Mouse (Mus musculus) gastrocnemius, postnatal 14 days (tissue): ENCODE data around the gene Upf3a. TPM values are rescaled to one million over a fixed set of nuclear protein-coding genes. Genes with fewer than 3 reads are reported as not detected.
"Not testable (repeated sequence)": the region's sequence is repeated elsewhere in the genome, so short reads cannot be mapped to it uniquely, and the experiment has no call there.

ENCODE experiments used
- DNase-seq: peaks from one replicate; pipeline ENCODE4 v3.0.0; 2021; ENCODE audit warnings: mixed read lengths
- intact Hi-C: fragments of 180-260 bp; cut with DNase I; formaldehyde crosslinking; loops from one replicate; pipeline ENCODE4 v1.15.1; 2025; ENCODE audit warnings: low total_unique reads
- long read RNA-seq, 2 experiments: library from polyadenylated mRNA; stranded (forward); transcript quantifications; one replicate each; pipeline ENCODE4 v2.0.0; 2021
- total RNA-seq, 2 experiments: library from RNA; stranded (reverse); gene quantifications; 2 replicates each; pipeline ENCODE4 v1.2.3; 2021

The Upf3a gene
- 10 to 100 TPM; 11.2 to 11.5 TPM for total RNA-seq
- long read RNA-seq, experiment 1, transcript Upf3a-201 (9 exons, 2,057 nt) = major isoform, 17 of 20 reads
- long read RNA-seq, experiment 1, partial matches to known transcripts = 0 of 20 reads
- long read RNA-seq, experiment 1, other reads (novel, unspliced or antisense) = 2 of 20 reads
- long read RNA-seq, experiment 2, transcript Upf3a-201 (9 exons, 2,057 nt) = major isoform, 27 of 35 reads
- long read RNA-seq, experiment 2, partial matches to known transcripts = 1 of 35 reads
- long read RNA-seq, experiment 2, other reads (novel, unspliced or antisense) = 3 of 35 reads

DNA sequence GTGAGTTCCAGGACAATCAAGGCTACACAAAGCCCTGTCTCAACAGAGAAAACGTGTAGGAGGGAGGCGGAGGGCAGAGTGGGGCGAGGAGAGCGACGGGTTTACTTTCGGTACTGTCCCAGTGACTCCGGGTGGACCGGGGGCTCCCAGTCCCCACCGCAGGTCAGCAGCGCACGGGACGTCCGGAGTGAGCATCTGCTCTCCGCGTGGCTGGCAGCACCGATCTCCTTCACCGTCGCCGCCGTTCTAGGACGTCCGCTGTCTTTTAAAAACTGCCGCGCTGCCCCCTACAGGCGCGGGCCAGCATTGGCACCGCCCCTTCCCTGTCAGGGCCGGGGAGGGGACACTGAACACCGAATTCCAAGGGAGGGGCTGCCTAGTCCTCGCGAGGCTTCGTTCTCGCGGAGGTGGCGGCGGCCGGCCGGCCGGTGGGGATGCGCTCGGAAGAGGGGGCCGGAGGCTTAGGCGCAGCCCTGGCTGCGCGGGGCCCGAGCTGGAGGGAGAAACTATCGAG, at the start of gene Upf3a:
Upf3a (plus strand) TSS at position 366 of the 514 bp plus-strand sequence.
- peak; percentile 92 for DNase-seq
- intact Hi-C loops = no loop called here

DNA sequence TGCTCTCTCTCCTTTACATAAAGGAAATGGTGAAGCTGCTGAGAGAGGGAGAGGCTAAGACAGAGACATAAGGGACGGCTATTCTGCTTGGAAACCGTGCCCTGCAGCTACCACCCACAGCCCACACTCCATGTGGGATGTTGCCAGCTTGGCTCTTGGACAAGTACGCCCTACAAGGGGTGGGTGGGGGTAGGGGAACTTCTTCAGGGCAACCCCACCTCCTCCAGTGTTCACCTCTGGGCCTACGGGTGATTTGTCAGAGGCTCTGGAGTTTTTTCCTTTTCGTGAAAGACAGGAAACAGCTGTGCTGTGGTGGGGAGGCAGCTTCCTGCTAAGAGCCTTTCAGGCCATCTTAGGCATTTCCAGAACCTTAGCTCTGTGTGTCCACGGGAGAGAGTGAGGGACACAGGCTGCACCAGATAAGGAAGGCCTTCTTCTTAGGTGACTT, 45.1 kb upstream of the Upf3a start:
- intact Hi-C loops = no loop called here
- no peak for DNase-seq

DNA sequence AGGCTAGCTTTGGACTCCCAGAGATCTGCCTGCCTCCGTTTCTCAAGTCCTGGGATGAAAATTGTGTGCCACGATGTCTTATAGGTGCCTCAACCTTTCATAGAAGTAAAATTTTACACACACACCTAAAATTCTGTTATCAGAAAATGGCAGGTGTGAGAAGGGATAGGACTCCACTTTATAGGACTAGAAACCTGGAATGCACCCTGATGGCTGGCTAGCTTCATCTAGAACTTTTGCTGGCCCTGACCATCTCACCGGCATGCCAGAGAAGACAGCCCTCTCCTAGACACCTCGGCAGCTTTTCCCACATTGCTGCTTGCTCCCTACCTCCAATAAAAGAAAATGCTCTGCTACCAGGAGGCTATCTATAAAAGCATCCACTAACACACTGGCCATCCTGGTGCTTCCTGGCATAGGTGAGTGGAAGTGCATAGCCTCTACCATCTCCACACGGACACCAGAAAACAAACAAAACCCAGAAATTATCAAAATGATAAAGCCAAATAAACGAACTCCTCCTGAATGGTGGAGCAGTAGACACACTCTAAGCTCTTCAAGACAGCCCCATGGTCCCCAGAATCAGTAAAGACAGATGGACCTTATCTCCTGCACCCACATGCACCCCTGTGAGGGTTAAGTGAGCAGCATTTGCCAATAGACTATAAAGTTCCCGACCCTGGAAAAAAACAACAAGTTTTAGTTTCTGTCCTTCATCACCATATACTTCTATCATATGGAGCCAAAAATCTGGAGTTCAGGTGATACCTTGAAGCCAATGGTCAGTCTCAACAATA, 44.4 kb upstream of the Upf3a start:
- no peak for DNase-seq
- intact Hi-C loops = no loop called here

DNA sequence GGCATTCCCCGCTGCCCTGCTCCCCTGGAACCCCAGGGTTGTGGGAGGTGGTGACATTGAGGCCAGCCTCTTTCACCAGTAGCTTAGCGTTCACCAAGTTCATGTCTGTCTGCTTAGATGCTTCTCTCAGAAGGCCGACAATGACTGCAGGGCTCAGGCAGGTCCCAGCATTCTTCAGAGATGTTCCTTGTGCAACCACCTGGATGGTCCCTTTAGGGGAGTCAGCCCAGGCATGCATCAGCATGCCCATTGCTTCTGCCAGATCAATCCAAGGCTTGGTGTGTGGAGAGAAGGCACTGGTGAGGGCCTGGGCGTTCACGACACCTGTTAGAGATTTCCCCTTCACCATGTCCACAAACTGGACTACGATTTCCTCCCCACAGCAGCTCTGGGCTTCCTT, 39.2 kb upstream of the Upf3a start:
- DNase-seq, intact Hi-C loops: not testable (repeated sequence)

DNA sequence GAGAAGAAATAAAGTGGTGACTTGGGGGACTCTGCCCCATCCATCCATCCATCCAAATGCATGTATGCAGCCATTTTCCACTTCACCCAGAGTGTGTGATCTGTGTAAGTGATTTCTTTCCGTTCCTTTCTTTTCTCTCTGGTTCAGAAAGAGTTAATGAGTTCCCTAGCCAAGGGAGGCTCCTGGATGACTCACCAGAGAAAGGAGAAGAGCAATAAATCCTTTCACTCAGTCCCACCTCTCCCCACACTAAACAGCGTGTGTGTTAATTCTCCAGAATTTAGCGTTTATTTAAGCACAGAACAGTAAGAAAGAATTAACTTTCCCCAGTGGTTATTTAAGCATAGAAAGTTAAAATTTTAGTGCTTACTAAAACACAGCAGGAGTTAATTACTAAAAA, 37.8 kb upstream of the Upf3a start:
- no peak for DNase-seq
- intact Hi-C loops = no loop called here

DNA sequence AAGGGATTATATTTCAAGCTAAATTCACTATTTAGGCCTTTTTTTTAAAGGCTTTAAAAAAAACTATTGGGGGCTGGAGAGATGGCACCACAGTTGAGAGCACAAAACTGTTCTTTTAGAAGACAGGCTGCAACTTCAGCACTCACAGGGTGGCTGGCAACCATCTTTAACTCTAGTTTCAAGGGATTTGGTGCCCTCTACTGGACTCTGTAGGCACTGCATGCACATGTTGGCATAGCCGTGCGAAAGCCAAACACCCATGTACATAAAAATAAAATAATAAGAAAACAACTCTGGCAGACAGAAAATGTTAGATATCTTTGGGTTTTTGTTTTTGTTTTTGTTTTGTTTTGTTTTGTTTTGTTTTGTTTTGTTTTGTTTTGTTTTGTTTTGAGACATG, 31.7 kb upstream of the Upf3a start:
- peak; percentile 79 for DNase-seq
- intact Hi-C loops = no loop called here

DNA sequence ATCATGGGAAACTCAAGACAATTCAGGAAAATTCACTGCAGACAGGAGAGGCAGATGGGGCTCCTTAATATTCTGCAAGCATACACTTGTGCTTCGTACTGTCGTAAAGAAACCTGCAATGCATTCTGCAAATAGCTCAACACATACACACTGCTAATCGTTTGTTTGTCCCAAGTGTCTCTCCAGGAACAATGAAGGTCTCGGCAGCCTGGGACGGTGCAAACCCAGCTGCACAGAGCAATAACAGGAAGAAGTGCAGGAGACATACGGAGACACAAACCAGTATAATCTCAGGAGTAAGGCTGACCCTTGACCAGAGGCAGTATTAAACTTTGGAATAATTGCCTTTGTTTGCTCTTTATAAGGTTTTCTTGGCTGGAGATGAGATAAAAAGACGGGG, 28.9 kb upstream of the Upf3a start:
- intact Hi-C loops = no loop called here

DNA sequence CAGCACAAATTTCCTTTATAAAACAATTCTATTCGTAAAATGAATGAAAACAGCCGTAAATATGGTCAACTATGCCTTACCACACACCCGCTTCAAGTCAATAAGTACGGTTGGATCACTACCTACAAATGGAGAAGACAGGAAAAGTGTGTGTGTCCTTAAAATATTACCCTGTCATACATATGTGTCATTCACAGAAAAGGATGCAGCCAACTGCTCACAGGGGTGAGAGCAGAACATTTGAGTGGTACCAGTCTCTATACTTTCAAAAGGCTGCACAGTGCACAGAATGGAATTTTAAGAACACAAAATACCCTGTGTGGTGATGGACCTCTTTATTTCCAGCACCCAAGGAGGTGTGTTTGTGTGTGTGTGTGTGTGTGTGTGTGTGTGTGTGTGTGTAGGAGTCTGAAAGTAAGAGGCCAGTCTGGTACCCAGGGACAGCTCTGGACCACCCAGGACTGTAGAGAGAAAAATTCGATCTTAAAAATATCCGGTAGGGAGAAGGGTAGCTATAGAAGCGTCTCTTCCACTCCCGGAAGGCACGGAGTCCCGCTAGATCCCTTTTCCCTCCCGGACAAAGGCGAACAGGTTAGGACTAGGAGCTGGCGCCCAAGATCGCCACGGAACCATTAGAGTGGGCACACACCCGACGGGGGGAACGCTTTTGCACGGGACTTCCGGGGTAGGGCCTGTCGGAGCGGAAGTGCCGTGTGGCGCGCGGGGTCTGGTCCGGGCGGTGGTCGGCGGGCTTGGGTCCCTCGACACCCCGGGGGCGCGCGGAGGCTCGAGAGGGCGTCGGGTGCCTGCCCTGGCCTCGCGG, 28.2 kb upstream of the Upf3a start, which contains the start of gene Cdc16:
Cdc16 (plus strand) TSS at position 695 of the 823 bp plus-strand sequence.
- intact Hi-C loops = no loop called here

More for the DNA sequence above, 28.9 kb upstream of the Upf3a start:
- no peak for DNase-seq

DNA sequence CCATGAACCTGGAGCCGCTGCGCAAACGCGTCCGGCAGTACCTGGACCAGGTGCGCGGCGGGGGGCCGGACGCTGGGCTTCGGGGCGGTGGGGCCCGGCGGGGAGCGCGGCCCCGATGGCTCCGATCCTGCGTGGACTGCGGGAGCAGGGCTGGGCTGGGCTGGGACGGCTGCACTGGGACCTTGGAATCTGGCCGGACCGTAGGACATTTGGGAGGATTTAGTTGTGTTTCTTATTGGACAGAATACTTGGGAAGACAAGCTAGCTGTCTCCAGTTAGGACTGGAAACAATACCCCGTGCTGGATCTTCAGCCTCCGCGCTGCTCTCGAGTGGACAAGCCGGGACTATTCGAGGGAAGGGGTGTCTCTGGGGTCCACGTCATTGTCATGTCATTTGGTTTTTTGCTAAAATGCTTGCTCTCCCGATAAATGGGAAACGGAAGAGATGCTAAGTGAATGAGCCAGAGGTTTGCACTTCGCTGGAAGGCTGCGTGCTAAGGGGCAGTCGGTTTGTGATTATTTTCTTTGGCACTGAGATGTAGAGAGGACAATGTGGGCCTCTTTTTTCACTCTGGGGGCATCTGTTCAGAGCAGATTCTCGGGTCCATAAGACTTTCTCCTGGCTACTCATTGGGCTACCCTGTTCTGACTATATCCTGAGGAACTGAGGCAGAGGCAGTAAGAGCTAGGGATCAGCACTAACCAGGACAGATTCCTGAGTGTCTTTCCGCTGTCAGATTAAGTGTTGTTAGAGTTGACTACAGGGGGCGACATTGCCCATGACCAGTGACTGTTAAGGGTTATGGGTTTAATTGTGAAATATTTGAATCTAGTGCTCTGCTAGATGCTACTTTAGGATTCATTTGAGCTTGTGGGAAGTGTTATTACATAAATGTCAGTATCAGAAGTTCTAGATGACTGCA, 27.3 kb upstream of the Upf3a start:
- intact Hi-C loops = no loop called here
- no peak for DNase-seq

More for the DNA sequence above, 28.2 kb upstream of the Upf3a start, which contains the start of gene Cdc16:
- peak; percentile 89 for DNase-seq

DNA sequence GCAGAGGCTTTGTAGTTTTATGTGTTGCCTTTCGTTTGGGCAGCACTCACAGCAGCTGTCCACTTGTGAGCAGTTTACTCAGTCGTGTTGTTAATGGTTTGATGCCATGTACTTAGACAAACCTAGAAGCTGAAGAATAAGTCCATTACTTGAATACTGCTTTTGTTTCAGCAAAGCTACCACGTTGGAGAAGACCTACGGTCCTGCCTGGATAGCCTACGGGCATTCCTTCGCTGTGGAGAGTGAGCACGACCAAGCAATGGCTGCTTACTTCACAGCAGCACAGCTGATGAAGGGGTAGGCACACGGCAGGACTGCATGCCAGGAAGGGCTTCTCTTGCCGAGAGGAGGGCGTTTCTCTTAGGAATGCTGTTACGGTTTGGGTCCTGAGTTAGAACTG, 16.2 kb upstream of the Upf3a start:
- intact Hi-C loops = no loop called here

DNA sequence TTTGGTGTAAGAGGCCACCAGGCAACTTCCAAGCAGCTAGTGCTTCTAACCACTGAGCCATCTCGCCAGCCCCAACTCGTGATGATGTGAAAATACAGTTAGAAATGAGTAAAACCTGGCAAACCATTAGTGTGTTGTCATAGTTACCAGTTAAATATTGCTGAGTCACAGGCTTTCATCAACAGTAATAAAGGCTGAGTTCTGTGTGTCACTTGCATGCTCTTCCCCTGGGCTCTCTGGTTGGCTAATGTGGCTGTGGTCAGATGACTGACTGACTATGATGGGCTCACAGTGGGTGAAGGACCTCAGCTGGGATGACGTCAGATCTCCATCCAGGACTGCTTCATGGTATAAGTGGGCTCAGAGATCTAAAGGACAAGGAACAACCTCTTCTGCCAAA, 4.9 kb upstream of the Upf3a start:
- no peak for DNase-seq
- intact Hi-C loops = no loop called here

More for the DNA sequence above, 16.2 kb upstream of the Upf3a start:
- no peak for DNase-seq

DNA sequence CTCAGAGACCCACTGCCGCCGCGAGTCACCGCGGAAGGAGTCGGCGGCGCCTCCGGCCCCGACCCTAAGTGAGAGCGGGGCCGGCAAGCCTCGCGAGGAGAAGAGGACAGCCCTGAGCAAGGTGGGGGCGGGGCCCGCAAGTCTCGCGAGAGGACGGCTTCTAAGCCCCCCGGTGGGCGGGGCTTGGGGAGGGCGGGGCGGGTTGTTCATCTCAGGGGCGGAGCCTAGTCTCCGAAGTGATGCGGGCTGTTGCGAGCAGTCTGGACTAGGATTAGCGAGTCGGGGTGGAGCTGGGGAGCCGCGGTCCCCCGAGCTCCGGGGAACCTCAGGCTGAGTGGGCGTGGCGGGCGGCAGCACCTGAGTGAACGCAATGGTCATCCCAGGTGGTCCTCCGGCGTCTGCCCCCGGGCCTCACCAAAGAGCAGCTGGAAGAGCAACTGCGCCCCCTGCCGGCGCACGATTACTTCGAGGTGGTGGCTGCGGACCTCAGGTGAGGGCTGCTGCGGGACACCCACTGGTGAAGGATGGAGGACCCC, 417 bp downstream of the Upf3a start:
- DNase-seq = peak; percentile 99
- intact Hi-C loops = no loop called here

DNA sequence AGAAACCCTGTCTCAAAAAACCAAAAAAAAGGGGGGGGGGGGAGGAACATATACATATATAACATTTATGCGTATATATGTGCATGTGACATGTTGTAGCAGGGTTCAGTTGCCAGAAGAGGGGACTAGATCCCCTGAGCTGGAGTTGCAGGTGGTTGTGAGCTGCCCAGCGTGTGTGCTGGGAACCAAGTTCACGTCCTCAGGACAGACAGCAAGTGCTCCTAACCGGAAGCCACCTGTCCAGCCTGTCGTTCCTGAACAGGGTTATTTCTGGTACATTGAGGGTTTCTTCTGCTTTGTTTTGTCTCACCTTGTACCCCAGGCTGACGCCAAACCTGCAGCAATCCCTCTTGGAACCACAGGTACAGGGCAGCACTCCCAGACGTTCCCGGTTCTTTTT, 4.2 kb downstream of the Upf3a start:
- DNase-seq = no peak
- intact Hi-C loops = no loop called here

DNA sequence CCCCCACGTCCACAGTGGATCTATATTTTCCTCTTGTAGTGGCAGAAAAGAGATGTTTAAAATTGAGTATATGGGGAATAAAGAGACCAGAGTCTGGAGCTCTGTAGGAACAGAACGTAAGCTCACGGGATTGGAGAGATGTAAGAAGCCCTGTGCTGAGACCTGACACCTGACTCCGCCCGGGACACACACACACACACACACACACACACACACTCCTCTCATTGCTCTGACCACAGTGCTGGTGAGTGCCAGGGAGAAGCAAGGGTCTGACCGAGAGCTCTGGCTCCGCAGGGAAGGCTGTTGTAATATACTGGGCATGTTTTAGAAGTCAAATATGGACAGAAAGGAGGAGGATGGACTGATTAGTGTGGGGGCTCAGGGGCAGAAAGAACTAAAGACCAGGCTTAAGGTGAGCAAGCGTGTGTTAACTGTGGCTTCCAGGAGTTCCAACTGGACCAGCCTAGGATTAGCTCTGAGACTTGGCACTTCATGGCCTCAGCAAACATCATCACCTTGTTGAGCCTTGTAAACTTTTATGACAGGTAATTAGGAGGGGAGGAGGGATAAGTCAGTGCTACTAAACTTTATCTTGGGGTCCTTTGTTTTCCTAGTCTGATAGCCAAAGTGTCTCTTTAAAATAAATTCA, 7.8 kb downstream of the Upf3a start:
- intact Hi-C loops = no loop called here
- DNase-seq = no peak

DNA sequence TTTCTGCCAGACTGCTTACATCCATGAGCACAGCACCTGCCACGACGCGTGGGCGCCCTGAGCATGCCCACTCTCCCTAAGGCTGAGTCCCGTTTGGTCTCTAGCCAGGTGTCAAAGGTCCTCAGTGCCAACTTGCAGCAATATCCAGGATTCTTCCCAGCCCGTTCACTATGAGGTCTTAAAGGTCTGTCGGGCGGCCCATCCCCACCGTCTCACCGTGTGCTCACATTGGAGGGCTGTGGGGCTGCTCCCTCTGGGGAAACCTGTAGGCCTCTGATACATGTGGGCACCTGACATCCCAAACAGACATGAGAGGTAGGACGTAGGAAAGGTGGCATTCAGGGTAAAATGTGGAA, 8.3 kb downstream of the Upf3a start:
- DNase-seq = no peak
- intact Hi-C loops = no loop called here

DNA sequence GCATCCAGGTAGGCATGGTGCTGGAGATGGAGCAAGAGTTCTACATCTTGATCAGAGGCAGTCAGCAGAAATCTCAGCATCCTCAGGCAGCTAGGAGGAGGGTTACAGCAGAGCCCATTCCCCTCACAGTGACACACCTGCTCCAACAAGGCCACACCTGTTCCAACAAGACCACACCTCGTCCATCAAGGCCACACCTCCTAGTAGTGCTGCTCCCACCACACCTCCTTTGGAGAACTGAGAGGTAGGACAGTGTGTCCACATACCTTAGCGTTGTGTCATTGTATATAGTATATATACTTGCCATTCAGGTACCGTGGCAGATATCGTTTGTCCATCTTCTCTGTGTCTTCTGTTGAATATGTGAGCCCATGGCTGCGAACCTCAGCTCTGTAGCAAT, 12.3 kb downstream of the Upf3a start:
- no peak for DNase-seq
- intact Hi-C loops = no loop called here

DNA sequence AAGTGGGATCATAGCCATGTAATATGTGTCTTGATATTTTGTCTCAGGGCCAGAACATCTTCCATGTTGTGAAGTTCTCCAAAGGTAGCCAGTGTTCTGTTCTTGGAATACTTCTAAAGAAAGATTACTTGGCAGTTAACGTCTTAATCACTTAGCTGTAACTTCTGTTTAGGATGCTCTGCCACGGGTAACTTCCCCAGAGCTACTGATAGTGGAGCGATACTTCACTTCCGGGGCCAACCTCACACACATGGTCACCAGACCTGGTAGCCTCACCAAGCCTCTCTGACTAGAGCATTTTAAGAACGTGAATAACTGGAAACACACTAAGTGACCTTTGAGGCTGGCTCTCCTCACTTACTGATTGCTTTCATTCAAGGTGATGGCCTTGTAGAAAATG, 14.2 kb downstream of the Upf3a start:
- intact Hi-C loops = no loop called here
- DNase-seq = no peak

DNA sequence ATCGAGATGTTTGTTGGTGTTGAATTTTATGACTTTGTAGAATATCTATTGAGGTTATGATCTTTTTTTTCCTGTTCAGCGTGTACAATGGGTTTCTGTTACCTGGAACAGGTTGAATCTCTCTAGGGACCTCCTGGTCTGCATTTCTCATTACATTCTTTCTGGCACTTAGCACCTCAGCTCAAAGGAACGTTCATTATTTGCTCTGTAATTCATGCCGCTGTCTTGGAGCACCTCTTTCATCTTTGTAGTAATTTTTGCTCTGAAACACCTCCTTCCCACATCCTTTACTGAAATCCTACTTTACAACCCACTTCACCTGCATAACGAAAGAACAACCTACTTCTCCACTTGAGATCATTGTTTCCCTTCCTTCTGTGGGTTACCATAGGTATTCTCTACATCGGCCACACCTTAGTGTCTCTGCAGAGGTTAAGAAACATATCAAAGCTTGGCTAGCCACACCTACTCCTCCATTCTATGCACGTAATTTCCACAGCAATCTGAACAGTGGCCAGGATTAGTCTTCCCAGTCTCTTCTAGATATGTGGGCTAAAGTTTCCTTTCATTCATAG, 43.3 kb downstream of the Upf3a start:
- no peak for DNase-seq
- intact Hi-C loops = no loop called here
